Mouse (Mus musculus) small intestine, adult 2 months (tissue): ENCODE measurements around the gene Ctdnep1.
"Not testable (repeated sequence)": the region's sequence is repeated elsewhere in the genome, so short reads cannot be mapped to it uniquely, and the experiment has no call there.

Experiments used
- CTCF ChIP-seq: fragments of 200-500 bp; IDR thresholded peaks from 2 replicates; pipeline ENCODE4 v1.5.1; 2012; ENCODE audit warnings: low read depth, mild to moderate bottlenecking, control low read depth, inconsistent platforms, low read length, moderate library complexity, mixed read lengths; ENCODE audit not compliant: insufficient replicate concordance, insufficient read length; ENCODE audit errors: extremely low read depth
- POLR2A ChIP-seq: fragments of 200-500 bp; IDR thresholded peaks from 2 replicates; pipeline ENCODE4 v1.6.1; 2012; ENCODE audit warnings: low read depth, mild to moderate bottlenecking, control low read depth, inconsistent platforms, low read length, moderate library complexity

GRCm38 (mm10) chr11:69955618-69956017 lies 25.3 kb upstream of the Ctdnep1 start:
- not testable (repeated sequence) for TF ChIP-seq POLR2A, CTCF
